Mouse (Mus musculus) forebrain, embryonic 16.5 days (tissue): ENCODE measurements around the gene Mxi1. TPM values are rescaled to one million over a fixed set of nuclear protein-coding genes. Genes with fewer than 3 reads are reported as not detected.

Experiments
- ATAC-seq: fragments of 200-750 bp; cut with Nextera tagmentation; 2 replicates; pipeline ENCODE4 v1.8.0; 2017; ENCODE audit warnings: mild to moderate bottlenecking, moderate library complexity
- H3K27ac ChIP-seq: fragments of 300-500 bp; sonication (generic); 2 replicates; pipeline ENCODE4 v1.5.1; 2014; ENCODE audit warnings: low read length, control low read depth
- H3K27me3 ChIP-seq: fragments of 300-500 bp; sonication (generic); replicated peaks from 2 replicates; pipeline ENCODE4 v1.6.1; 2014; ENCODE audit warnings: low read length; ENCODE audit not compliant: control insufficient read depth, insufficient read depth
- H3K36me3 ChIP-seq: fragments of 300-500 bp; sonication (generic); 2 replicates; pipeline ENCODE4 v1.6.1; 2014; ENCODE audit not compliant: control insufficient read depth, insufficient read depth
- H3K4me1 ChIP-seq: fragments of 300-500 bp; sonication (generic); replicated peaks from 2 replicates; pipeline ENCODE4 v1.6.1; 2014; ENCODE audit warnings: low read length; ENCODE audit not compliant: control insufficient read depth, insufficient read depth
- H3K4me2 ChIP-seq: fragments of 300-500 bp; sonication (generic); 2 replicates; pipeline ENCODE4 v1.6.1; 2014; ENCODE audit warnings: mild to moderate bottlenecking, low read length, control low read depth
- H3K4me3 ChIP-seq: fragments of 300-500 bp; sonication (generic); replicated peaks from 2 replicates; pipeline ENCODE4 v1.5.1; 2014; ENCODE audit warnings: mild to moderate bottlenecking, low read length, control low read depth
- H3K9ac ChIP-seq: fragments of 300-500 bp; sonication (generic); replicated peaks from 2 replicates; pipeline ENCODE4 v1.6.1; 2014; ENCODE audit warnings: low read depth, low read length, control low read depth
- H3K9me3 ChIP-seq: fragments of 300-500 bp; sonication (generic); 2 replicates; pipeline ENCODE4 v1.6.1; 2016; ENCODE audit warnings: low read length; ENCODE audit not compliant: control insufficient read depth
- WGBS: fragments of 180-500 bp; shearing (Covaris S2); extraction: QIAGEN DNeasy Blood & Tissue Kit; methylation state at CpG from one replicate; pipeline ENCODE4 v1.1.7; 2014; 5-methylcytosine and 5-hydroxymethylcytosine counted together
- polyA plus RNA-seq: library from polyadenylated mRNA; unstranded; fragments of >200 nt; fragmentation: Nextera tagmentation; extraction: Ambion mirVana; gene quantifications from 2 replicates; pipeline ENCODE4 v1.2.1, GENCODE M21; 2015

Mxi1 gene
- polyA plus RNA-seq, 1 experiment from 2014 or later, result 46.7 TPM

GRCm38 (mm10) chr19:53312336-53312871 lies 2.1 kb downstream of the Mxi1 start:
- WGBS, result under 1% methylated on average over 26 of the region's 26 CpGs
- H3K4me2 ChIP-seq, result peak overlapping the region; percentile 74
- peak overlapping the region; percentile 94 for H3K4me3 ChIP-seq
- H3K9me3 ChIP-seq, result no peaks in the 10 kb centered on the region
- H3K4me1 ChIP-seq, result peaks cover 10% of the 10 kb centered on the region
- H3K27ac ChIP-seq, result peak overlapping the region; percentile 99
- H3K36me3 ChIP-seq, result no peaks in the 10 kb centered on the region
- ATAC-seq, result peak; percentile 26
- H3K27me3 ChIP-seq, result no peaks in the 10 kb centered on the region
- peak overlapping the region; percentile 91 for H3K9ac ChIP-seq

- H3K4me3 ChIP-seq, result peak overlapping the region; percentile 94
- H3K9me3 ChIP-seq, result no peaks in the 10 kb centered on the region
These were observed 2.8 kb downstream of the Mxi1 start for GRCm38 (mm10) chr19:53312951-53313683.

GRCm38 (mm10) chr19:53313684-53314443 lies 3.5 kb downstream of the Mxi1 start:
- H3K4me3 ChIP-seq, result peak overlapping the region; percentile 94
- 0% methylated on average over 52 of the region's 52 CpGs for WGBS
- H3K27ac ChIP-seq, result peak overlapping the region; percentile 99
- H3K27me3 ChIP-seq, result no peaks in the 10 kb centered on the region
- H3K9me3 ChIP-seq, result no peaks in the 10 kb centered on the region
- H3K36me3 ChIP-seq, result no peaks in the 10 kb centered on the region
- H3K4me2 ChIP-seq, result peak overlapping the region; percentile 74
- H3K4me1 ChIP-seq, result peaks cover 10% of the 10 kb centered on the region
- ATAC-seq, result peak; percentile 81
- H3K9ac ChIP-seq, result peak overlapping the region; percentile 91

More at GRCm38 (mm10) chr19:53312951-53313683, 2.8 kb downstream of the Mxi1 start:
- Histone ChIP-seq H3K4me2 (peak overlapping the region; percentile 74), H3K4me1 (peaks cover 10% of the 10 kb centered on the region), H3K27me3 (no peaks in the 10 kb centered on the region), H3K9ac (peak overlapping the region; percentile 91), H3K36me3 (no peaks in the 10 kb centered on the region), H3K27ac (peak overlapping the region; percentile 99)
- under 1% methylated on average over 62 of the region's 63 CpGs for WGBS
- peak; percentile 14 for ATAC-seq

GRCm38 (mm10) chr19:53314530-53315208 lies 4.4 kb downstream of the Mxi1 start:
- Histone ChIP-seq H3K9ac (no peak overlapping the region), H3K4me3 (peak overlapping the region; percentile 94), H3K4me2 (peak overlapping the region; percentile 74), H3K4me1 (peaks cover 10% of the 10 kb centered on the region), H3K27me3 (no peaks in the 10 kb centered on the region), H3K9me3 (no peaks in the 10 kb centered on the region), H3K27ac (peak overlapping the region; percentile 99), H3K36me3 (no peaks in the 10 kb centered on the region)
- no peak for ATAC-seq
- WGBS, result 50% methylated on average over 16 of the region's 16 CpGs

GRCm38 (mm10) chr19:53315209-53315654 lies 4.9 kb downstream of the Mxi1 start:
- no peaks in the 10 kb centered on the region for H3K36me3 ChIP-seq
- no peak overlapping the region for H3K9ac ChIP-seq
- H3K27me3 ChIP-seq, result no peaks in the 10 kb centered on the region
- no peaks in the 10 kb centered on the region for H3K9me3 ChIP-seq
- 88% methylated on average over 7 of the region's 7 CpGs for WGBS
- no peak overlapping the region for H3K27ac ChIP-seq
- no peak overlapping the region for H3K4me2 ChIP-seq
- H3K4me3 ChIP-seq, result no peak overlapping the region
- peaks cover 10% of the 10 kb centered on the region for H3K4me1 ChIP-seq
- ATAC-seq, result no peak

- Histone ChIP-seq H3K9me3 (no peaks in the 10 kb centered on the region), H3K4me3 (no peak overlapping the region), H3K9ac (no peak overlapping the region), H3K36me3 (no peaks in the 10 kb centered on the region), H3K4me1 (peaks cover 10% of the 10 kb centered on the region), H3K27ac (no peak overlapping the region), H3K4me2 (no peak overlapping the region), H3K27me3 (no peaks in the 10 kb centered on the region)
- 95% methylated on average over 8 of the region's 8 CpGs for WGBS
- no peak for ATAC-seq
These were observed 5.8 kb downstream of the Mxi1 start for GRCm38 (mm10) chr19:53316105-53316504.

- Histone ChIP-seq H3K4me3 (no peak overlapping the region), H3K36me3 (no peaks in the 10 kb centered on the region), H3K4me2 (no peak overlapping the region), H3K9ac (no peak overlapping the region), H3K4me1 (peaks cover 10% of the 10 kb centered on the region), H3K27ac (no peak overlapping the region), H3K27me3 (no peaks in the 10 kb centered on the region), H3K9me3 (no peaks in the 10 kb centered on the region)
- no peak for ATAC-seq
- 92% methylated on average over 6 of the region's 6 CpGs for WGBS
These were observed 6.6 kb downstream of the Mxi1 start for GRCm38 (mm10) chr19:53316963-53317362.

- ATAC-seq, result no peak
- Histone ChIP-seq H3K4me2 (no peak overlapping the region), H3K27me3 (no peaks in the 10 kb centered on the region), H3K27ac (no peak overlapping the region), H3K9ac (no peak overlapping the region), H3K4me3 (no peak overlapping the region), H3K9me3 (no peaks in the 10 kb centered on the region), H3K36me3 (no peaks in the 10 kb centered on the region), H3K4me1 (peaks cover 10% of the 10 kb centered on the region)
- 80% methylated on average over 16 of the region's 16 CpGs for WGBS
These were observed 8.1 kb downstream of the Mxi1 start for GRCm38 (mm10) chr19:53318143-53319132.
